Mouse (Mus musculus): ENCODE data around the gene Myb. TPM values are rescaled to one million over a fixed set of nuclear protein-coding genes. Genes with fewer than 3 reads are reported as not detected.

The Myb gene
- total and polyA plus RNA-seq, 3 experiments, result 133 to 245 (median 155) TPM

DNA sequence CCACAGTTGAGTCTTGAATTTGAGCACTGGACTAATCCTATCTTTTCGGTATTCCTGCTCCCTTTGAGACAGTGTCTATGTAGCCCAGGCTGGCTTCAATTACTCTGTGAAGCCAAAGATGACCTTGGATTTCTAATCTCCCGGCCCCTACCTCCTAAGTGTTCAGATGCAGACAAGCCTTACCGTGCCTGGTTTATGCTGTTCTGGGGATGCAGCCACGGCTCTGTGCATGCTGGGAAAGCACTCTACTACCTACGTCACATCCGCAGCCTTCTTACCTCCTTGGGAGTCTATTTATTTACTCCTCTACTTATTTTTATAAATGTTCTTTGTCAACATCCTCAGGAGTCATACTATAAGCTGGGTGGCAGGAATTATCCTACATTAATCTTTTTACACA is 7.1 kb upstream of the Myb start:
- no peak for TF ChIP-seq USF2 (IDR thresholded peaks at IDR 0.05; ENCODE audit: borderline replicate concordance in 1 of 2, insufficient read depth in 1 of 2, low read depth in 1 of 2, low read length in 2 of 2)
- no peak for TF ChIP-seq E2F4 (IDR thresholded peaks at IDR 0.05; ENCODE audit: borderline replicate concordance, low read depth, low read length)
- TF ChIP-seq MEF2A (IDR thresholded peaks at IDR 0.05; ENCODE audit: extremely low read depth, insufficient replicate concordance, low read depth, low read length, poor library complexity, severe bottlenecking), result no peak
- no peak for TF ChIP-seq RAD21 (IDR thresholded peaks at IDR 0.05; ENCODE audit: low read depth, low read length)
- no peak for TF ChIP-seq CHD1 (IDR thresholded peaks at IDR 0.05; ENCODE audit: low read depth, low read length)
- no peak for TF ChIP-seq NELFE (IDR thresholded peaks at IDR 0.05; ENCODE audit: low read depth, low read length)
- no peak for TF ChIP-seq MYB (IDR thresholded peaks at IDR 0.05; ENCODE audit: low read depth, low read length)
- no peak for TF ChIP-seq BHLHE40 (IDR thresholded peaks at IDR 0.05; ENCODE audit: borderline replicate concordance, low read depth, low read length)
- TF ChIP-seq JUND (IDR thresholded peaks at IDR 0.05; ENCODE audit: low read depth, low read length), result no peak
- no peak for TF ChIP-seq MYC (IDR thresholded peaks at IDR 0.05; ENCODE audit: low read depth, low read length)
- TF ChIP-seq KAT2A (conservative IDR thresholded peaks at IDR 0.05; ENCODE audit: low read depth, low read length), result no peak
- no peak for TF ChIP-seq SMC3 (IDR thresholded peaks at IDR 0.05; ENCODE audit: low read depth, low read length)
- no peak for TF ChIP-seq EP300 (IDR thresholded peaks at IDR 0.05; ENCODE audit: low read depth in 1 of 2, low read length in 2 of 2)
- DNase-seq (ENCODE audit: low read depth, low spot score), result no peak

DNA sequence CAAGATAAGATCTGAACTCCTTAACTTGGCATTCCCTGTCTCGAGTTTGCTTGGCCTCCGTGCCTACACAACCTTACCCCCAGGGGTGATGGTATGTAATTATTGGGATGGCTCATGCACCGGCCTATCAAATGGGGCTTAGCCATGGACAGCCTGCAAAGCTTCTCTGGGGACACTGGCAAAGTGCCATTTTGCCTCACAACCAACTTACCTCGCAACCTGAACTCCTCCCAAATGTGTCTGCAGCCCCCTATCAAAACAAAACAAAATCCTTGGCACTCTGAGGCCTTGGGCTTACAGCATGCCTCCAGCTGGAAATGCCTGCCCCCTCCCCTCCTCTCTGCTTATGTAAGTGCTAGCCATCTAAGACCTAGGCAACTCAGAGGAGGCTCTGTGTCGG is 6.4 kb upstream of the Myb start:
- TF ChIP-seq POLR2A (IDR thresholded peaks at IDR 0.05; ENCODE audit: control insufficient read depth in 1 of 2, insufficient read depth in 1 of 2, low read depth in 1 of 2, low read length in 2 of 2, poor library complexity in 1 of 2) (no peak), GABPA (IDR thresholded peaks at IDR 0.05; ENCODE audit: low read depth, low read length) (no peak), MYC (IDR thresholded peaks at IDR 0.05; ENCODE audit: low read depth, low read length) (no peak), TAL1 (IDR thresholded peaks at IDR 0.05; ENCODE audit: low read length) (no peak), KAT2A (conservative IDR thresholded peaks at IDR 0.05; ENCODE audit: low read depth, low read length) (no peak), CTCF (IDR thresholded peaks at IDR 0.05 in 2 of 3, conservative IDR thresholded peaks at IDR 0.05 in 1 of 3; ENCODE audit: control insufficient read depth in 1 of 3, insufficient read depth in 1 of 3, low read depth in 2 of 3, low read length in 3 of 3, poor library complexity in 1 of 3, severe bottlenecking in 1 of 3) (no peak), TBP (IDR thresholded peaks at IDR 0.05; ENCODE audit: low read depth, low read length) (no peak)
- DNase-seq (ENCODE audit: low read depth, low spot score), result no peak

More for the DNA sequence above, 7.1 kb upstream of the Myb start:
- no peak overlapping the region for H3K27ac ChIP-seq (ENCODE audit: control insufficient read depth, low read depth, low read length)
- H3K4me3 ChIP-seq (ENCODE audit: control insufficient read depth in 1 of 2, insufficient read depth in 1 of 2, low read depth in 2 of 2, low read length in 2 of 2), result no peak overlapping the region
- H3K9me3 ChIP-seq (replicated peaks; ENCODE audit: insufficient read depth, low read length), result no peaks in the 10 kb centered on the region
- no peaks in the 10 kb centered on the region for H3K36me3 ChIP-seq (ENCODE audit: control insufficient read depth in 1 of 2, insufficient read depth in 2 of 2, low read length in 2 of 2)
- H3K79me2 ChIP-seq (ENCODE audit: control insufficient read depth, insufficient read depth, low read length, poor library complexity), result no peaks in the 10 kb centered on the region
- H3K4me1 ChIP-seq (ENCODE audit: control insufficient read depth in 1 of 2, insufficient read depth in 2 of 2, low read length in 2 of 2), result no peaks in the 10 kb centered on the region; a peak in 1 of 4 replicates
- H3K9ac ChIP-seq (ENCODE audit: control insufficient read depth, low read depth, low read length, poor library complexity, severe bottlenecking), result no peak overlapping the region
- H3K27me3 ChIP-seq (ENCODE audit: control insufficient read depth in 1 of 2, insufficient read depth in 2 of 2, low read length in 2 of 2), result no peaks in the 10 kb centered on the region

More for the DNA sequence above, 6.4 kb upstream of the Myb start:
- Histone ChIP-seq H3K27ac (ENCODE audit: control insufficient read depth, low read depth, low read length) (no peak overlapping the region), H3K4me3 (ENCODE audit: control insufficient read depth in 1 of 2, insufficient read depth in 1 of 2, low read depth in 2 of 2, low read length in 2 of 2) (no peak overlapping the region), H3K4me1 (ENCODE audit: control insufficient read depth in 1 of 2, insufficient read depth in 2 of 2, low read length in 2 of 2) (peaks cover 0 to 7% of the 10 kb centered on the region in 2 experiments; a peak in 2 of 4 replicates), H3K36me3 (ENCODE audit: control insufficient read depth in 1 of 2, insufficient read depth in 2 of 2, low read length in 2 of 2) (peaks cover 0 to 4% of the 10 kb centered on the region in 2 experiments; a peak in 2 of 4 replicates), H3K9me3 (replicated peaks; ENCODE audit: insufficient read depth, low read length) (no peaks in the 10 kb centered on the region), H3K9ac (ENCODE audit: control insufficient read depth, low read depth, low read length, poor library complexity, severe bottlenecking) (no peak overlapping the region), H3K27me3 (ENCODE audit: control insufficient read depth in 1 of 2, insufficient read depth in 2 of 2, low read length in 2 of 2) (no peaks in the 10 kb centered on the region), H3K79me2 (ENCODE audit: control insufficient read depth, insufficient read depth, low read length, poor library complexity) (no peaks in the 10 kb centered on the region)

Data from MEL (cell line).